Mouse (Mus musculus) liver, embryonic 12.5 days (tissue): ENCODE measurements at regions not wholly inside any gene's neighbourhood (a gene's known extent, or its start where the extent isn't known, plus 50 kb on each side); places are given as distances from the start of the nearest gene placed in this dataset.

Source experiments
- ATAC-seq: fragments of 200-750 bp; cut with Nextera tagmentation; 2 replicates; pipeline ENCODE4 v1.8.0; 2017; ENCODE audit warnings: moderate number of reproducible peaks, mild to moderate bottlenecking, moderate library complexity
- H3K27ac ChIP-seq: fragments of 300-500 bp; sonication (generic); 2 replicates; pipeline ENCODE4 v1.5.1; 2016; ENCODE audit warnings: mild to moderate bottlenecking
- H3K27me3 ChIP-seq: fragments of 300-500 bp; sonication (generic); replicated peaks from 2 replicates; pipeline ENCODE4 v1.6.1; 2016; ENCODE audit warnings: mild to moderate bottlenecking, moderate library complexity
- H3K36me3 ChIP-seq: fragments of 300-500 bp; sonication (generic); 2 replicates; pipeline ENCODE4 v1.6.1; 2016; ENCODE audit warnings: mild to moderate bottlenecking, moderate library complexity
- H3K4me1 ChIP-seq: fragments of 300-500 bp; sonication (generic); 2 replicates; pipeline ENCODE4 v1.6.1; 2016
- H3K4me2 ChIP-seq: fragments of 300-500 bp; sonication (generic); 2 replicates; pipeline ENCODE4 v1.6.1; 2016; ENCODE audit warnings: mild to moderate bottlenecking, moderate library complexity
- H3K4me3 ChIP-seq: fragments of 300-500 bp; sonication (generic); 2 replicates; pipeline ENCODE4 v1.5.1; 2016; ENCODE audit warnings: mild to moderate bottlenecking, moderate library complexity
- H3K9ac ChIP-seq: fragments of 300-500 bp; sonication (generic); 2 replicates; pipeline ENCODE4 v1.6.1; 2016; ENCODE audit warnings: mild to moderate bottlenecking, moderate library complexity
- H3K9me3 ChIP-seq: fragments of 300-500 bp; sonication (generic); replicated peaks from 2 replicates; pipeline ENCODE4 v1.6.1; 2016; ENCODE audit warnings: mild to moderate bottlenecking, moderate library complexity
- WGBS: fragments of 180-500 bp; shearing (Covaris S2); methylation state at CpG from one replicate; pipeline ENCODE4 v1.1.7; 2016; ENCODE audit not compliant: insufficient replicate concordance; 5-methylcytosine and 5-hydroxymethylcytosine counted together

DNA sequence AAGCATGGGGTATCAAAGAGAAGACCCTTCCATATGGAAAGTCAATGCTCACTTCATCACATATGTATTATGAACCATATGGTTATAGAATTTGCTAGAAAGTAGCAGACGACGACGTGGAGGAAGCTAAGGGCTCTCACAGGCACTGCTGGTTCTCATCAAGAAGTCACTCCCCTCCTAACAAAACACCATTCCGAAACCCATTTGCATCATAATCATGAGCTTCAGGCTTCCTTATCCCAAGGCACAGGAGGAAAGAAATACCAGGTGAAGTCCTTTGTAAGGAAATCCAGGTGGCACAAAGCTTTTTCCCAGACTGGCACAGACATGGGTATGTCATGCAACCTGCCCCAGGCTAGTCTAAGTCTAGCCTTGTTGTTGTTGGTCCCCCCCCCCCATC, 513.1 kb downstream of the Kctd12 start:
- Histone ChIP-seq H3K27ac (no peak overlapping the region), H3K9ac (no peak overlapping the region), H3K4me1 (no peaks in the 10 kb centered on the region), H3K36me3 (no peaks in the 10 kb centered on the region), H3K4me3 (no peak overlapping the region), H3K4me2 (no peak overlapping the region), H3K9me3 (no peaks in the 10 kb centered on the region), H3K27me3 (no peaks in the 10 kb centered on the region)
- 69% methylated on average over 4 of the region's 4 CpGs for WGBS
- ATAC-seq, result no peak

DNA sequence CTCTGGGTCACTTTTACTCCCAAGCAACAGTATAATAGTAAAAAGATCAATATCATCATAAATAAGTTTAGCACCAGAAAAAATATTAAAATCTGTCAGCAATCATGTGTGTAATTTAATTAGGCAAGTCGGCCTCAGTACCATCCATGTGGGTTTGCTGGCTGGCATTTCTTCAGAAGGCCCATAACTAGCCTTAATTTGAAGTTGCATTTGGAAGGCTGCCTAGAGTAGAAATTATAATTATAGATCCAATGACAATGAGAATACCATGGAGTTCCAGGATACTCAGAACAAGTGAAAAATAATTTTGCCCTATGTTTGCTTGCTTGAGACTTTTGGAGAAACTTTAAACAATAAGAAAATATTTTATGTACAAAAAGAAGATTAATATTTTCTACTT, 521.4 kb downstream of the Kctd12 start:
- Histone ChIP-seq H3K4me3 (no peak overlapping the region), H3K27me3 (no peaks in the 10 kb centered on the region)
- 66% methylated on average over 1 of the region's 1 CpGs for WGBS

DNA sequence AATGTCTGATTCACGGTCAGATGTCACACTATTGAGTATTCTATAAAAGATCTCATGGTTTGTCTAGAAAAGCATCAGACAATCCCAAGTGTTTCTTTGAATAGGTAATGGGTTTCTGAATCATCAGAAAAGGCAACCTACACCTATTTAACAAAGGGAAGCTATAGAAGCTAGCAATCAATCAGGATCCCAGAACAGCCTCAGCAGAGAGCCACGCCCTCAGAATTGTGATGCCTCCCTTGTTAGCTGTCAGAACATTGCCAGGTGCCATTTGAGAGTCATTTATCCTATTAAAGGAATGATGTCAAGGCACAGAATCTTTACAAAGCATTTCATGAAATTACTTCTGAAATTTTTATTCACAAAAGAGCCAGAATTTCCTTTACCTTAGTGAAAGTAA, 542.7 kb downstream of the Kctd12 start:
- no peak overlapping the region for H3K9ac ChIP-seq
- H3K27me3 ChIP-seq, result no peaks in the 10 kb centered on the region
- no peak for ATAC-seq
- H3K4me2 ChIP-seq, result no peak overlapping the region
- H3K9me3 ChIP-seq, result no peaks in the 10 kb centered on the region
- no peaks in the 10 kb centered on the region for H3K36me3 ChIP-seq
- no peak overlapping the region for H3K27ac ChIP-seq
- H3K4me1 ChIP-seq, result no peaks in the 10 kb centered on the region
- no peak overlapping the region for H3K4me3 ChIP-seq
- 61% methylated on average over 2 of the region's 2 CpGs for WGBS

More for the DNA sequence above, 521.4 kb downstream of the Kctd12 start:
- ATAC-seq, result no peak
- Histone ChIP-seq H3K9ac (no peak overlapping the region), H3K9me3 (no peaks in the 10 kb centered on the region), H3K27ac (no peak overlapping the region), H3K4me2 (no peak overlapping the region), H3K4me1 (no peaks in the 10 kb centered on the region), H3K36me3 (no peaks in the 10 kb centered on the region)

DNA sequence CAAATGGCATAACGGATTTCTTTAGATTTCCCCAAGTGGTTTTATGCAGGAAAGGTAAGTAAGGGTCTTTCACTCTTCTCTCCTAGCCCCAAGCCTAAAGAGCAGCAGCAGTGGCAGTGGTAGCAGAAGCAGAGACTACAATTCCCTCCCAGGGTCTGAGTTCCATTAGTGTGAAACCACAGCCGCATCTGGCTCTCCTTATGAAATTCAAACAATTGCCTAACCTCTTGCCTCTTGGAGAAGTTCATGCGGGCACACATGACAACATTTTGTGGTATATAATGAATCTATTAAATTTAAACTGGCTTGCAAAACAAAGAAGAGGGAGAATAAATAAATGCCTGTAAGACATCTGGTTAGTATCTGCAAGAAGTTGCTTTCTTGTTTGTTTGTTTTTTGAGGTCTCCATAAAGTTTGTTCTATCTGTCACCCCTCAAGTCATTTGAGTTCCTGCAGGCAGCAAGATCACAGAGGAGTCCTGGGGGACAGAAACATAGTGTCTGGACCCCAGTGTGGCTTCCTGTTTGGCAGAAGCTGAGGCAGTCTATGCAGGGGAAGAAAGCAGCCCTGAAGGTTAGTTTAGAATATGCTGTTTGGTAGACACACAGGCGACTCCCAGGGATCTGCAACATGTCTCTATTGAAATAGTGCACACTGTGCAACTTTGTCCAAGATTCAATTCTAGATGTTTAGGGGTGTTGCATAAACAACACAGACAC, 578.9 kb downstream of the Kctd12 start:
- Histone ChIP-seq H3K36me3 (no peaks in the 10 kb centered on the region), H3K27ac (no peak overlapping the region), H3K9me3 (no peaks in the 10 kb centered on the region), H3K27me3 (no peaks in the 10 kb centered on the region), H3K4me3 (no peak overlapping the region), H3K4me1 (no peaks in the 10 kb centered on the region), H3K4me2 (no peak overlapping the region), H3K9ac (no peak overlapping the region)
- ATAC-seq, result no peak
- WGBS, result 44% methylated on average over 4 of the region's 4 CpGs

DNA sequence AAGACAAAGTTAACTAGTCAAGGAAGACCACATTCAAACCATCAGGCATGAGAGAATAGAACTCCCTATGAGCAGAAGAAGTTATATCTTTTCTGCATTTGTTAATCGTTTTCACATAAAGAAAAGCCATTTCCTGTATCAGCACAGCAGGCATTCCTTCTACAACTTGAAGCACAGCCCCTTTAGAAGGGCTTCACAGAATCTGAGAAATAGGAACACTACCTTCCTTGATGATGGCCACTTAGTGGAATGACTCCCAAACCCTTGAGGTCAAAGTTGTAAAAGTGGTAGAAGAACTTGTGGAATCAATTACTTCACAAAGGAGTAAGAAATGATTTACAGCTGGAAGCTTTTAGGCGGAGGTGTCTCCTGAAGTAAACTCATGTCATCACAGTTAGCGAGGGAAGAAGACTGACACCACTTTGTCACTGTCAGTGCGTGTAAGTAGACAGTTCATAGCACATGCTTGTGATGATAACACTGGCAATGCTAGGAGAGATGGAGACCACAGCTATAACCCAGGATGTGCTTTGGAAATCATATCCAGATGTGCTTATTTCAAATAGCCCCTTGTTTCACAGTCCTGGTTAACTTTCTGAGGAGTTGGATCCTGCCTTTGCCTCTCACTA, 580.3 kb downstream of the Kctd12 start:
- ATAC-seq, result no peak
- Histone ChIP-seq H3K4me3 (no peak overlapping the region), H3K27me3 (no peaks in the 10 kb centered on the region), H3K4me2 (no peak overlapping the region), H3K4me1 (no peaks in the 10 kb centered on the region), H3K27ac (no peak overlapping the region), H3K36me3 (no peaks in the 10 kb centered on the region), H3K9me3 (no peaks in the 10 kb centered on the region), H3K9ac (no peak overlapping the region)
- WGBS, result 43% methylated on average over 4 of the region's 4 CpGs

DNA sequence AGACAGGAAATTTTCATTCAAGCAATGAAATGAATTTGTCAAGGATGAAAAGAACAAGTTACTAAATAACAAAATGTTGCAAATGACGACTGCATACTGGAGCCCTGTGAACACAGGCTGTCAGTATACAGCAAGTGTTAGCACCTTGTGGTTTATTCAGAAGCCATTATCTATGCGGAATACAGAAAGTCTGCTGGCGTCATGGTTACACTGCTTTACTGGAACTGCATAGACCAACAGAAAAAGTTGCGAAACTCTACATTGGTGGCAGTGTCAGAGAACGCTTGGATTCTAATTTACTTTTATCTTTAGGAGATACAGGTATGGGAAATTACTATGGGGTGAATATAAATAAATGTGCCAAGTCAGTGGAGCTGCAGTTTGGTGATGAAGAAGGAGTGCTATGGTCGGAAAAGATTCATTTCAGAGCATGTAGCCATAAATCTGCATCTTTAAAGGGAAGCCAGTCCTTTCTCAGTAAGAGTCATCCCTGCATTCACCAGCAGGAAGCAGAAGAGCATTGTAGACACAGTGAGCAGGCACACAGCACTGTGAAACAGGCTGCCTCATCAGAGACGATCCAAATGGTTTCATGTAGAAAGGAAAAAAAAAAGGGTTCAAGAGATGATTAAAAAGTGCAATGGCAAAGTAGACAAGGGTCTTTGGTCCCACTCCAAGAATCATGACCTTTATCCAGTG, 586.3 kb downstream of the Kctd12 start:
- no peak for ATAC-seq
- 54% methylated on average over 7 of the region's 7 CpGs for WGBS
- H3K27me3 ChIP-seq, result no peaks in the 10 kb centered on the region
- H3K27ac ChIP-seq, result no peak overlapping the region
- H3K36me3 ChIP-seq, result no peaks in the 10 kb centered on the region
- no peak overlapping the region for H3K4me2 ChIP-seq
- no peaks in the 10 kb centered on the region for H3K4me1 ChIP-seq
- no peaks in the 10 kb centered on the region for H3K9me3 ChIP-seq
- H3K9ac ChIP-seq, result no peak overlapping the region
- no peak overlapping the region for H3K4me3 ChIP-seq

DNA sequence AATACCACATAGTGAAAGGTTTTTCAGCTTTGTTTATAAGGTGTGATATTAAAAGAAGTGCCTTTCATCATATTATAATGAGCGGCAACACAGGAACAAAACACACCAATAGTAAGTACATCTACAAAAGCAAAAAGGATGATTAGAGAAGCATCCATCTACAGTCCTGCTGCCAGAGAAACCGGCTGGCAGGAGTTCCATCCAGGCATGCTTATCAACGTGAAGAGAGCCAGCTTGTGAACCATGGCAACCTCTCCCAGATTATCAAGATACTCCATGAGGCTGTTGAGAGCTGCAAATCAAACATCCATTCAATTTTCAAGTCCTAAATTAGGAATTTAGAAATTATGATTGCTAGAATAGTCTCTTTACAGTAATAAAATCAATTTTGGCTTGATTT, 590.1 kb downstream of the Kctd12 start:
- Histone ChIP-seq H3K4me1 (no peaks in the 10 kb centered on the region), H3K27me3 (no peaks in the 10 kb centered on the region), H3K36me3 (no peaks in the 10 kb centered on the region), H3K9ac (no peak overlapping the region), H3K27ac (no peak overlapping the region), H3K9me3 (no peaks in the 10 kb centered on the region), H3K4me3 (no peak overlapping the region), H3K4me2 (no peak overlapping the region)
- 58% methylated on average over 3 of the region's 3 CpGs for WGBS
- ATAC-seq, result no peak

DNA sequence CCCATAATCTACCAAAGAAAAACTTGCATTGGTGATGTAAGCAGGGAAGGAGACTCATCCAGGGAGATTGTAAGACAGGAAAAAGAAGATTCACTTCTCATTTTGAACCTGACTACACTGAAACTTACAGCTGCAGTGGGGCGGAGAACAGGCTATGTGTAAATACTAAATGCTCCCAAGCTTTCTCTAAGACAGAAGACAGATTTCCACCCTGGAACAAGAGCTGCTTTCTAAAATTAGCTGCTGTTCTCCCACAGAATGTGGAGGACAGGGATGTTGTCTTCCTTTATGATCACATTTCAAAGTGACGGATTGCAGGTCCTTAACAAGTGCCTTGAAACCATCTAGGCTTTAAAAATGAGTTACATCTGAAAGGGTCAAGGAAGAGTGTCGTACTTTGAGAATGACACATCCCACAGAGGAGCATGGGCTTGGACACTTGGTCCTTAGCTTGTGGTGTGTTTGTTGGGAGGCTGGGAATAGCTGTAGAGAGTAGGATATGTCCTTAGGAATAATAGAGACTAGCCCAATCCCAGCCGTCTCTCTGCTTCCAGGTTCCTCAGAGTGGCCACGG, 609.4 kb downstream of the Kctd12 start:
- H3K27me3 ChIP-seq, result no peaks in the 10 kb centered on the region
- no peaks in the 10 kb centered on the region for H3K9me3 ChIP-seq
- H3K4me1 ChIP-seq, result no peaks in the 10 kb centered on the region
- H3K36me3 ChIP-seq, result no peaks in the 10 kb centered on the region
- 72% methylated on average over 5 of the region's 5 CpGs for WGBS
- H3K9ac ChIP-seq, result no peak overlapping the region
- H3K4me3 ChIP-seq, result no peak overlapping the region
- H3K27ac ChIP-seq, result no peak overlapping the region
- H3K4me2 ChIP-seq, result no peak overlapping the region
- no peak for ATAC-seq

DNA sequence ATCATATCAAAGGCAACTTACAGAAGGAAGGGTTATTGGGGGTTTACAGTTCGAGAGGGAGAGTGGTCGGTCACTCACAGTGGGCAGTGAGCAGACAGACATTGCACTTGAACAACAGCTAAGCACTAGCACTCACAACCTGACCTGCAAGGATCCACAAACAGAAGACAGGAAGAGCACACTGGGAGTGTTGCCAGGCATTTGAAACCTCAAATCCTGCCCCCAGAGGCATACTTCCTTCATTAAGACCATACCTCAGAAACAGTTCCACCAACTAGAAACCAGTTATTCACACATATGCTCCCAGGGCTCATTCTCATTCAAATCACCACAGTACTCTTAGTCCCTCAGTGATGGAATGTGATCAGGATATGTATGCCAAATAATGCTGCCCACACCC, 620.8 kb downstream of the Kctd12 start:
- Histone ChIP-seq H3K9ac (no peak overlapping the region), H3K4me3 (no peak overlapping the region), H3K36me3 (no peaks in the 10 kb centered on the region), H3K4me2 (no peak overlapping the region), H3K27me3 (no peaks in the 10 kb centered on the region), H3K27ac (no peak overlapping the region), H3K9me3 (no peaks in the 10 kb centered on the region), H3K4me1 (no peaks in the 10 kb centered on the region)
- ATAC-seq, result no peak
- WGBS, result 54% methylated on average over 2 of the region's 2 CpGs

DNA sequence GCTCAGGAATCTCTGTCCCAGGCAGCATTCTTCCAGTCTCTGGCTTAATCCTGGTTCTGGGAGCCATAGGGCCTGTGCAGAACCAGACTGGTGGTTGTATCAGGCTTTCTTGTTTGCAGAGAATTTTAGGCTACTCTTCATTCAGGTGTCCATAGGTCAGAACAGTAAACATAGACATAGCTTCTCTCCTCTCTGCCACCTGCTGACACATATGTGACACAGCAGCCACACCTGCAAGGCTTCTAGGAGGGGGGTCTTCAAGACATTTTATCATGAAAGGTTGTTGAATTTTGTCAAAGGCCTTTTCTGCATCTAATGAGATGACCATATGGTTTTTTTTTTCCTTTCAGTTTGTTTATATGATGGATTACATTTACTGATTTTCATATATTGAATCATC, 599.7 kb downstream of the Lmo7 start:
- Histone ChIP-seq H3K9me3 (no peaks in the 10 kb centered on the region; the same call in 1 of the 2 replicates), H3K4me3 (no peak overlapping the region), H3K9ac (no peak overlapping the region), H3K4me2 (no peak overlapping the region), H3K27me3 (no peaks in the 10 kb centered on the region), H3K36me3 (no peaks in the 10 kb centered on the region), H3K4me1 (no peaks in the 10 kb centered on the region), H3K27ac (no peak overlapping the region)
- no peak for ATAC-seq

DNA sequence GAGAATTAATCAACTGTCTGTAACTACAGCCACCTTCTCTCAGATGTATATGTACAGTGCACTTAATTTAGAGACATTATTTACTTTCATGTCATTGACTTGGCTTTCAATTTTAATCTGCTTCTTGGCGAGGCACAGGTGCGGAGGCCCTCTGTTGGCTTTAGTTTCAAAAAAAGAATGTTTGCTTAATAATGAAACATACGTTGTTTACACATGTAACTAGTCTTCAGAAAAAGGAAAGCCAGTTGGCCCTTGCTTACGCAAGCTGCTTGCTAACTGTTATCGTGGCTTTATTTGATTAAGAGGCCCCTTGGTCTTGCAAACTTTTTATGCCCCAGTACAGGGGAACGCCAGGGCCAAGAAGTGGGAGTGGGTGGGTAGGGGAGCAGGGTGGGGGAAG, 576.6 kb downstream of the Lmo7 start:
- 0 out of 2 replicates have a peak, but pooled peaks cover 4% of the 10 kb centered on the region for H3K9me3 ChIP-seq
- ATAC-seq, result no peak
- no peaks in the 10 kb centered on the region for H3K36me3 ChIP-seq
- H3K27ac ChIP-seq, result no peak overlapping the region
- no peaks in the 10 kb centered on the region for H3K27me3 ChIP-seq
- no peaks in the 10 kb centered on the region for H3K4me1 ChIP-seq
- WGBS, result 68% methylated on average over 6 of the region's 6 CpGs
- H3K4me2 ChIP-seq, result no peak overlapping the region
- H3K4me3 ChIP-seq, result no peak overlapping the region
- no peak overlapping the region for H3K9ac ChIP-seq

DNA sequence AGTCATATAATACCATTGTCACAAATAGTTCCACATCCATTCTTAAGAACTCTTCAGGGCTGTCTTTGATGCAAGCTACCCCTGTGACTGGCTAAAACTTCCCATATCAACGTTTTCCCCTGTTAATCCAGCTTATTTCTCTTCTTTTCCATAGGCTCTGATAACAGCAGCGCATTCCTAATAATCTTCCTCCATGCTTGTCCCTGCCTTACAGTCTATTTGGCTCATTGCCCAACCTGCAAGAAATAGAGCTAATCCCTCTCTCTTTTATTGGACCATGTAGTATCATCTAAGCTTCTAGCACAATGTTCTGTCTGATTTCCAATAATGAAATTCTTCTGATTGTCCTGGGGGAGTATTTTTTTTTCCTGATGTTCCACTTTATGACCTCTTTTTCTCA, 573.1 kb downstream of the Lmo7 start:
- WGBS, result 45% methylated on average over 2 of the region's 2 CpGs
- Histone ChIP-seq H3K27me3 (no peaks in the 10 kb centered on the region), H3K9me3 (no peaks in the 10 kb centered on the region), H3K9ac (no peak overlapping the region), H3K4me2 (no peak overlapping the region), H3K4me3 (no peak overlapping the region), H3K36me3 (no peaks in the 10 kb centered on the region), H3K27ac (no peak overlapping the region), H3K4me1 (no peaks in the 10 kb centered on the region)
- no peak for ATAC-seq
